Mouse (Mus musculus) MEL (cell line): ENCODE results near the gene Prkaa1.

Experiments used
- HCFC1 ChIP-seq: IDR thresholded peaks from 2 replicates; pipeline ENCODE4 v1.6.1; 2012; ENCODE audit warnings: low read depth, mild to moderate bottlenecking, inconsistent platforms, low read length, improper control_type of control experiment, moderate library complexity
- POLR2A ChIP-seq, 2 experiments: IDR thresholded peaks; 2 replicates each; pipeline ENCODE4 v1.6.1; 2011 to 2012; ENCODE audit warnings: low read length in 2 of 2, mild to moderate bottlenecking in 2 of 2, control low read depth in 1 of 2, improper control_type of control experiment in 1 of 2, low read depth in 1 of 2, moderate library complexity in 1 of 2; ENCODE audit not compliant: control insufficient read depth in 1 of 2, insufficient read depth in 1 of 2, poor library complexity in 1 of 2

GRCm38 (mm10) chr15:5145196-5145945 is 1.7 kb downstream of the Prkaa1 start:
- TF ChIP-seq HCFC1 (no peak), POLR2A (IDR thresholded peaks at IDR 0.05; ENCODE audit: control insufficient read depth in 1 of 2, insufficient read depth in 1 of 2, low read depth in 1 of 2, low read length in 2 of 2, poor library complexity in 1 of 2) (no peak)
